Mouse (Mus musculus): ENCODE results near the gene Art3. TPM values are rescaled to one million over a fixed set of nuclear protein-coding genes. Genes with fewer than 3 reads are reported as not detected.

Gene Art3
- polyA plus RNA-seq, 1 experiment from 2014 or later: 92.4 TPM

DNA sequence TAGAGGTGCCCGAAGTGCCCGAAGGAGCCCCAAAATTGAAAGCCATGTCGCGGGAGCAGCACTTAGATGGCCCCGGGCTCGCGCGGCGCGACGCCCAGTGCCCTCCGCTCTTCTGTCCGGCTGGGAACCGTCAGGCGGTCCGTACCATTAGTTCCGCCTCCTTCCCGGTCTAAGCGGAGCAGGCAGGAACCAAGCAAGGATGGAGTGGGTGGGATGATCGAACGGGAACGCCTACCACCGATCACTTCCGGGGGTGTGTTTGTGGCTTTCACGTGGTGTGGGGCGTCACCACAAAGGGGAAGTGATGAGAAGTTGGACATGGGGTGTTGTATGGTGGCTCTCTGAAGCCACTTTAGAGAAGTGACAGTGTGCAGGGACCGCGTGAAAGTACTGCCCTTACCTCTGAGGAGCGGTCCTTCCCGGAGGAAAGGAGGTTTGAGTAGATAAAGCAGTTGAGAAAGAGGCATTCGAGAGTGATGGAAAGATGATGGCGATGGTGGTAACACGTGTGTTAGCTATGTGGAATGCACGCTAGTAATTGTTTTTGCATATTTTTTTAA lies 103.5 kb downstream of the Art3 start, which contains the start of gene Nup54:
Gene Nup54 (minus strand): TSS at position 195 of the 560 bp plus-strand sequence.
- peaks cover 8% of the 10 kb centered on the region; the same call in 1 of the 2 replicates for H3K36me3 ChIP-seq (ENCODE audit: control insufficient read depth, insufficient read depth)
- WGBS: under 1% methylated on average over 34 of the region's 34 CpGs
- H3K27me3 ChIP-seq (ENCODE audit: control insufficient read depth, insufficient read depth, low read length): no peaks in the 10 kb centered on the region
- H3K4me2 ChIP-seq (ENCODE audit: low read depth, low read length): peak within 1 kb of the TSS; percentile 73
- H3K9ac ChIP-seq (ENCODE audit: low read length): peak within 1 kb of the TSS; percentile 98
- ATAC-seq (replicated peaks; ENCODE audit: extremely low read depth, insufficient read depth, low FRiP score): peak; percentile 98
- H3K27ac ChIP-seq (ENCODE audit: low read length): peak within 1 kb of the TSS; percentile 88
- H3K4me1 ChIP-seq (ENCODE audit: control insufficient read depth, insufficient read depth, low read length): peaks cover 11% of the 10 kb centered on the region
- no peaks in the 10 kb centered on the region for H3K9me3 ChIP-seq (replicated peaks; ENCODE audit: control insufficient read depth, low read length)
- peak within 1 kb of the TSS; percentile 98 for H3K4me3 ChIP-seq (ENCODE audit: low read length)

GRCm38 (mm10) chr5:92438540-92438939 lies 106.9 kb downstream of the Art3 start:
- H3K4me3 ChIP-seq (ENCODE audit: low read length): no peak overlapping the region
- no peak overlapping the region for H3K4me2 ChIP-seq (ENCODE audit: low read depth, low read length)
- ATAC-seq (replicated peaks; ENCODE audit: extremely low read depth, insufficient read depth, low FRiP score): no peak
- WGBS: 75% methylated on average over 8 of the region's 8 CpGs
- 0 out of 2 replicates have a peak, but pooled peaks cover 2% of the 10 kb centered on the region for H3K36me3 ChIP-seq (ENCODE audit: control insufficient read depth, insufficient read depth)
- no peaks in the 10 kb centered on the region for H3K27me3 ChIP-seq (ENCODE audit: control insufficient read depth, insufficient read depth, low read length)
- no peaks in the 10 kb centered on the region for H3K9me3 ChIP-seq (replicated peaks; ENCODE audit: control insufficient read depth, low read length)
- peaks cover 18% of the 10 kb centered on the region for H3K4me1 ChIP-seq (ENCODE audit: control insufficient read depth, insufficient read depth, low read length)
- H3K27ac ChIP-seq (ENCODE audit: low read length): no peak overlapping the region
- no peak overlapping the region for H3K9ac ChIP-seq (ENCODE audit: low read length)

GRCm38 (mm10) chr5:92441494-92441893 lies 109.9 kb downstream of the Art3 start:
- Histone ChIP-seq H3K27me3 (ENCODE audit: control insufficient read depth, insufficient read depth, low read length) (no peaks in the 10 kb centered on the region), H3K4me2 (ENCODE audit: low read depth, low read length) (no peak overlapping the region), H3K36me3 (ENCODE audit: control insufficient read depth, insufficient read depth) (peaks cover 11% of the 10 kb centered on the region; the same call in 1 of the 2 replicates), H3K9ac (ENCODE audit: low read length) (no peak overlapping the region), H3K4me1 (ENCODE audit: control insufficient read depth, insufficient read depth, low read length) (peaks cover 12% of the 10 kb centered on the region), H3K27ac (ENCODE audit: low read length) (peak overlapping the region; percentile 55), H3K4me3 (ENCODE audit: low read length) (no peak overlapping the region), H3K9me3 (replicated peaks; ENCODE audit: control insufficient read depth, low read length) (no peaks in the 10 kb centered on the region)
- ATAC-seq (replicated peaks; ENCODE audit: extremely low read depth, insufficient read depth, low FRiP score): no peak; the same call in 1 of the 2 replicates
- 44% methylated on average over 5 of the region's 5 CpGs for WGBS

- peak; percentile 79 for ATAC-seq (replicated peaks; ENCODE audit: extremely low read depth, insufficient read depth, low FRiP score)
- peak overlapping the region; percentile 38; the same call in 1 of the 2 replicates for H3K4me2 ChIP-seq (ENCODE audit: low read depth, low read length)
Observed at GRCm38 (mm10) chr5:92442914-92443313, 111.3 kb downstream of the Art3 start.

DNA sequence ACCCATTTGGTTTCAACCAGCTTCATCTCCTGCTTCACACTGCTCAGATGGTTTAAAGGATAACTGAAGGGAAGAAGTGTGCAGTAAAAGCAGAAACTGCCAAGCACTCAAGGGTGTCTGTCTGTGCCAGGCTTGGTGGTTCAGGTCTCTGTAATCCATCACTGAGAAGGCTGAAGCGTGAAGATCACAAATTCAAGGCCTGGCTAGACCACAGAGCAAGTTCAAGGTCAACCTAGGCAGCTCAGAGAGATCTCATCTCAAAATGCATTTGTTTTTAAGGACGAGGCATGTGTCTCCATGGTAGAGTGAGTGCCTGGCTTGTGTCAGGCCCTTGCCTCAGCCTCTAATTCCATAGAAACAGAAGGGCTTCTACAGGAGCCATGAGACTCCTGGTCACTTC lies 113.4 kb downstream of the Art3 start:
- H3K9ac ChIP-seq (ENCODE audit: low read length): no peak overlapping the region
- ATAC-seq (replicated peaks; ENCODE audit: extremely low read depth, insufficient read depth, low FRiP score): no peak
- no peaks in the 10 kb centered on the region for H3K9me3 ChIP-seq (replicated peaks; ENCODE audit: control insufficient read depth, low read length)
- peaks cover 28% of the 10 kb centered on the region for H3K36me3 ChIP-seq (ENCODE audit: control insufficient read depth, insufficient read depth)
- H3K4me1 ChIP-seq (ENCODE audit: control insufficient read depth, insufficient read depth, low read length): peaks cover 12% of the 10 kb centered on the region
- no peak overlapping the region for H3K27ac ChIP-seq (ENCODE audit: low read length)
- no peak overlapping the region for H3K4me3 ChIP-seq (ENCODE audit: low read length)
- WGBS: 76% methylated on average over 2 of the region's 2 CpGs
- no peak overlapping the region for H3K4me2 ChIP-seq (ENCODE audit: low read depth, low read length)
- no peaks in the 10 kb centered on the region for H3K27me3 ChIP-seq (ENCODE audit: control insufficient read depth, insufficient read depth, low read length)

More at GRCm38 (mm10) chr5:92442914-92443313, 111.3 kb downstream of the Art3 start:
- no peaks in the 10 kb centered on the region for H3K9me3 ChIP-seq (replicated peaks; ENCODE audit: control insufficient read depth, low read length)
- H3K27me3 ChIP-seq (ENCODE audit: control insufficient read depth, insufficient read depth, low read length): no peaks in the 10 kb centered on the region
- H3K4me1 ChIP-seq (ENCODE audit: control insufficient read depth, insufficient read depth, low read length): peaks cover 12% of the 10 kb centered on the region
- H3K36me3 ChIP-seq (ENCODE audit: control insufficient read depth, insufficient read depth): peaks cover 23% of the 10 kb centered on the region
- 0 out of 2 replicates have a peak overlapping the region, but pooled peaks have one; percentile 9 for H3K9ac ChIP-seq (ENCODE audit: low read length)
- peak overlapping the region; percentile 13; the same call in 1 of the 2 replicates for H3K4me3 ChIP-seq (ENCODE audit: low read length)
- WGBS: 23% methylated on average over 7 of the region's 7 CpGs
- H3K27ac ChIP-seq (ENCODE audit: low read length): peak overlapping the region; percentile 81

GRCm38 (mm10) chr5:92446736-92447135 lies 115.1 kb downstream of the Art3 start:
- H3K4me2 ChIP-seq (ENCODE audit: low read depth, low read length): no peak overlapping the region
- H3K9ac ChIP-seq (ENCODE audit: low read length): no peak overlapping the region
- no peaks in the 10 kb centered on the region for H3K27me3 ChIP-seq (ENCODE audit: control insufficient read depth, insufficient read depth, low read length)
- H3K9me3 ChIP-seq (replicated peaks; ENCODE audit: control insufficient read depth, low read length): no peaks in the 10 kb centered on the region
- no peak overlapping the region for H3K27ac ChIP-seq (ENCODE audit: low read length)
- peaks cover 5% of the 10 kb centered on the region for H3K4me1 ChIP-seq (ENCODE audit: control insufficient read depth, insufficient read depth, low read length)
- no peak overlapping the region for H3K4me3 ChIP-seq (ENCODE audit: low read length)
- WGBS: 91% methylated on average over 5 of the region's 5 CpGs
- no peak for ATAC-seq (replicated peaks; ENCODE audit: extremely low read depth, insufficient read depth, low FRiP score)
- H3K36me3 ChIP-seq (ENCODE audit: control insufficient read depth, insufficient read depth): peaks cover 42% of the 10 kb centered on the region

- Histone ChIP-seq H3K4me2 (ENCODE audit: low read depth, low read length) (no peak overlapping the region), H3K9ac (ENCODE audit: low read length) (no peak overlapping the region), H3K27me3 (ENCODE audit: control insufficient read depth, insufficient read depth, low read length) (no peaks in the 10 kb centered on the region), H3K36me3 (ENCODE audit: control insufficient read depth, insufficient read depth) (peaks cover 43% of the 10 kb centered on the region), H3K9me3 (replicated peaks; ENCODE audit: control insufficient read depth, low read length) (no peaks in the 10 kb centered on the region), H3K4me3 (ENCODE audit: low read length) (no peak overlapping the region), H3K4me1 (ENCODE audit: control insufficient read depth, insufficient read depth, low read length) (peaks cover 11% of the 10 kb centered on the region), H3K27ac (ENCODE audit: low read length) (no peak overlapping the region)
- no peak for ATAC-seq (replicated peaks; ENCODE audit: extremely low read depth, insufficient read depth, low FRiP score)
- 92% methylated on average over 5 of the region's 5 CpGs for WGBS
Observed at GRCm38 (mm10) chr5:92452876-92453275, 121.2 kb downstream of the Art3 start.

DNA sequence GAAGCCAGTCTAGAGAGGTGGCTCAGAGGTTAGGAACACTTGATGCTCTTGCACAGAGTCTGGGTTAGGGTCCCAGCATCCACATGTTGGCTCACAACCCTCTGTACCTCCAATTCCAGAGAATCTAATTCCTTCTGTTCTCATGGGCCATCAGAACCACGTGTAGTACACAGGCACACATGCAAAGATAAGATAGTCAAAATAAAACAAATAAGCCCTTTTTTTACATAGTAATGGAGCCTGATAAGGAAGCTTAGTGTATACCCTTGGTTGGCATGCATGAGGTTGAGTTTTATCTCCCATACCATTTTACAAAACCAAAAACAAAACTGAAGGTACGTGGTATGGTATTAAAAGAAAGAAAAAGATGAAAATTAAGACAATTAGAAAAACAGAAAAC lies 125.8 kb downstream of the Art3 start:
- no peak for ATAC-seq (replicated peaks; ENCODE audit: extremely low read depth, insufficient read depth, low FRiP score)
- Histone ChIP-seq H3K4me1 (ENCODE audit: control insufficient read depth, insufficient read depth, low read length) (peaks cover 11% of the 10 kb centered on the region), H3K36me3 (ENCODE audit: control insufficient read depth, insufficient read depth) (peaks cover 31% of the 10 kb centered on the region), H3K9me3 (replicated peaks; ENCODE audit: control insufficient read depth, low read length) (no peaks in the 10 kb centered on the region), H3K4me2 (ENCODE audit: low read depth, low read length) (no peak overlapping the region), H3K4me3 (ENCODE audit: low read length) (no peak overlapping the region), H3K27me3 (ENCODE audit: control insufficient read depth, insufficient read depth, low read length) (no peaks in the 10 kb centered on the region), H3K27ac (ENCODE audit: low read length) (no peak overlapping the region), H3K9ac (ENCODE audit: low read length) (no peak overlapping the region)
- 61% methylated on average over 2 of the region's 2 CpGs for WGBS

GRCm38 (mm10) chr5:92458726-92459125 lies 127.1 kb downstream of the Art3 start:
- H3K9me3 ChIP-seq (replicated peaks; ENCODE audit: control insufficient read depth, low read length): no peaks in the 10 kb centered on the region
- no peaks in the 10 kb centered on the region for H3K27me3 ChIP-seq (ENCODE audit: control insufficient read depth, insufficient read depth, low read length)
- H3K4me3 ChIP-seq (ENCODE audit: low read length): no peak overlapping the region
- no peak overlapping the region for H3K4me2 ChIP-seq (ENCODE audit: low read depth, low read length)
- H3K36me3 ChIP-seq (ENCODE audit: control insufficient read depth, insufficient read depth): peaks cover 22% of the 10 kb centered on the region
- H3K4me1 ChIP-seq (ENCODE audit: control insufficient read depth, insufficient read depth, low read length): peaks cover 11% of the 10 kb centered on the region
- 72% methylated on average over 5 of the region's 5 CpGs for WGBS
- no peak for ATAC-seq (replicated peaks; ENCODE audit: extremely low read depth, insufficient read depth, low FRiP score)
- no peak overlapping the region for H3K9ac ChIP-seq (ENCODE audit: low read length)
- H3K27ac ChIP-seq (ENCODE audit: low read length): no peak overlapping the region

Measured in heart, embryonic 16.5 days (tissue).